Mouse (Mus musculus) lung, postnatal 25 days (tissue): ENCODE measurements around the gene Nlgn1.
"Not testable (repeated sequence)": the region's sequence is repeated elsewhere in the genome, so short reads cannot be mapped to it uniquely, and the experiment has no call there.

Experiments
- DNase-seq: peaks from one replicate; pipeline ENCODE4 v3.0.0; 2022; ENCODE audit warnings: low spot score

Gene Nlgn1

GRCm38 (mm10) chr3:25629198-25629597, 703.1 kb downstream of the Nlgn1 start:
- DNase-seq: no peak

- DNase-seq: no peak
Observed at GRCm38 (mm10) chr3:25606597-25606996, 725.7 kb downstream of the Nlgn1 start.

- no peak for DNase-seq
Observed at GRCm38 (mm10) chr3:25597513-25597912, 734.7 kb downstream of the Nlgn1 start.

GRCm38 (mm10) chr3:25575526-25575925, 756.7 kb downstream of the Nlgn1 start:
- no peak for DNase-seq

GRCm38 (mm10) chr3:25574840-25575239, 757.4 kb downstream of the Nlgn1 start:
- DNase-seq: no peak

GRCm38 (mm10) chr3:25558513-25558912, 773.7 kb downstream of the Nlgn1 start:
- not testable (repeated sequence) for DNase-seq

GRCm38 (mm10) chr3:25549097-25549496, 783.2 kb downstream of the Nlgn1 start:
- DNase-seq: not testable (repeated sequence)

GRCm38 (mm10) chr3:25524236-25524635, 808.0 kb downstream of the Nlgn1 start:
- DNase-seq: peak; percentile 5

- no peak for DNase-seq
Observed at GRCm38 (mm10) chr3:25463051-25463450, 869.2 kb downstream of the Nlgn1 start.

GRCm38 (mm10) chr3:25456250-25456860, 875.9 kb downstream of the Nlgn1 start:
- no peak for DNase-seq

GRCm38 (mm10) chr3:25452314-25452713, 879.9 kb downstream of the Nlgn1 start:
- no peak for DNase-seq

- no peak for DNase-seq
Observed at GRCm38 (mm10) chr3:25450471-25450870, 881.8 kb downstream of the Nlgn1 start.

- DNase-seq: no peak
Observed at GRCm38 (mm10) chr3:25449356-25449755, 882.9 kb downstream of the Nlgn1 start.

- DNase-seq: no peak
Observed at GRCm38 (mm10) chr3:25447181-25447580, 885.1 kb downstream of the Nlgn1 start.

- DNase-seq: no peak
Observed at GRCm38 (mm10) chr3:25443657-25444056, 888.6 kb downstream of the Nlgn1 start.

GRCm38 (mm10) chr3:25442617-25443016, 889.6 kb downstream of the Nlgn1 start:
- no peak for DNase-seq

GRCm38 (mm10) chr3:25426931-25427330, 905.3 kb downstream of the Nlgn1 start:
- no peak for DNase-seq

- no peak for DNase-seq
Observed at GRCm38 (mm10) chr3:25412003-25412402, 920.3 kb downstream of the Nlgn1 start.
